14 mouse cellular contexts compared by ENCODE assay signal in genomic region chr17:33913264-33913663, GRCm38 (mm10). TPM values are rescaled to one million over a fixed set of nuclear protein-coding genes. Genes with fewer than 3 reads are reported as not detected.
"Had no signal": no experiment of that assay in that cellular context is flagged by ENCODE, and none has a peak within 500 bp of the region (broad histone marks: within the 10 kb centered on the region; RNA-seq: fewer than 3 reads in every experiment).

No protein-coding gene starts in this region.

- ATAC-seq: lung, postnatal 0 days had no signal

- H3K9ac ChIP-seq: limb, embryonic 13.5 days; neural tube, embryonic 12.5 days had no signal

- H3K4me2 ChIP-seq: limb, embryonic 13.5 days; liver, embryonic 13.5 days; neural tube, embryonic 12.5 days had no signal

- DNase-seq: kidney, adult 8-10 months; kidney, postnatal 4 days; liver, embryonic 13.5 days; lung, adult 2 months; lung, postnatal 36 days; midbrain, embryonic 14.5 days; thymus, adult 2 months; thymus, postnatal 25 days had no signal

- H3K4me3 ChIP-seq: layer of hippocampus, adult 2 months; limb, embryonic 13.5 days; liver, embryonic 13.5 days; neural tube, embryonic 12.5 days had no signal

- H3K27ac ChIP-seq: kidney, postnatal 0 days; layer of hippocampus, adult 2 months; limb, embryonic 13.5 days; neural tube, embryonic 12.5 days; stomach, postnatal 0 days had no signal

- H3K9me3 ChIP-seq: limb, embryonic 13.5 days; neural tube, embryonic 12.5 days had no signal

- H3K27me3 ChIP-seq: limb, embryonic 13.5 days; liver, embryonic 13.5 days; neural tube, embryonic 12.5 days had no signal

RNA-seq across cellular contexts. Expression of gene Platr17, which starts 8.3 kb away (rescaled TPM):
- polyA plus RNA-seq: midbrain, embryonic 14.5 days; neural tube, embryonic 12.5 days had no signal
